Mouse (Mus musculus): ENCODE results near the gene Asb3. TPM values are rescaled to one million over a fixed set of nuclear protein-coding genes. Genes with fewer than 3 reads are reported as not detected.

The Asb3 gene
- polyA plus RNA-seq, 1 experiment from 2014 or later: 31.4 TPM

Other genes with a start within 250 kb of the Asb3 start
- 21.0 and 23.4 TPM in 2 replicates for gene Acyp2, start 235.8 kb upstream of the Asb3 start, polyA plus RNA-seq (2015; fragmentation: Nextera tagmentation; extraction: Ambion mirVana)
- 12.7 and 12.8 TPM in 2 replicates for gene Psme4, start 113.7 kb upstream of the Asb3 start, polyA plus RNA-seq (2015; fragmentation: Nextera tagmentation; extraction: Ambion mirVana)
- gene Gpr75, start 58 bp upstream of the Asb3 start, polyA plus RNA-seq (2015; fragmentation: Nextera tagmentation; extraction: Ambion mirVana): 9.3 and 10.2 TPM in 2 replicates
- 10.2 and 10.5 TPM in 2 replicates for gene Erlec1, start 68.9 kb downstream of the Asb3 start, polyA plus RNA-seq (2015; fragmentation: Nextera tagmentation; extraction: Ambion mirVana)
- gene Chac2, start 100.9 kb downstream of the Asb3 start, polyA plus RNA-seq (2015; fragmentation: Nextera tagmentation; extraction: Ambion mirVana): 35.2 and 39.4 TPM in 2 replicates